ENCODE assay signal across 8 mouse cellular contexts in the genomic region with DNA sequence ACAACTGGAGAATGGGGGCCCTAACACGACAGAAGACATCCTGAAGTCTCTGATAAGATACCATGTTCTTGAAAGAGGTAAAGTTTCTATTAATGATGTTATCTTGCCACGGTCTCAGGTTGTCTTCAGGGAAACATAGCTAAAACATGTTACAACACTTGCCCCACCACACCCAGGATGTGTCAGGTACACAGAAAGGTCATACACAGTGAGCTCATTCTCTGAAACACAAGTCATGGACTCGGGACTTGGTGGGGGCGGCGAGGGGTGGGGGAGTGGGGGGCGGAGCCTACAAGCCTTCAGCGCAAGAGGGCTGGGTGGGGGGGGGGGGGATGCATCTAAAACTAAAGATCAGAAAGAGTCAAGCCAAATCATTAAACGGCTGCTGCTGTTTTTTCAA. TPM values are rescaled to one million over a fixed set of nuclear protein-coding genes. Genes with fewer than 3 reads are reported as not detected.
A peak's percentile ranks its signal among the peaks of the same experiment; 100 is the strongest.
DNase-seq lines count a peak whose midpoint lies in the region; ATAC-seq lines count a peak whose summit lies in the region.

No protein-coding gene starts in this region.

- intact Hi-C loops in left cerebral cortex, postnatal 14 days (cut with DNase I): no loop called here

- H3K27me3 ChIP-seq in embryonic facial prominence, embryonic 14.5 days (replicated peaks; ENCODE audit: control insufficient read depth, insufficient read depth, low read length): no peaks in the 10 kb centered on the region
- H3K27me3 ChIP-seq in hindbrain, embryonic 14.5 days (ENCODE audit: control insufficient read depth, insufficient read depth, low read length): no peaks in the 10 kb centered on the region
- H3K27me3 ChIP-seq in lung, embryonic 16.5 days (ENCODE audit: control insufficient read depth, insufficient read depth, low read depth, low read length): no peaks in the 10 kb centered on the region
- no peaks in the 10 kb centered on the region for H3K27me3 ChIP-seq in stomach, embryonic 14.5 days (ENCODE audit: control insufficient read depth, insufficient read depth, low read length)

- peak overlapping the region; percentile 54 for H3K4me3 ChIP-seq in embryonic facial prominence, embryonic 14.5 days (ENCODE audit: low read depth, low read length)
- H3K4me3 ChIP-seq in hindbrain, embryonic 14.5 days (replicated peaks; ENCODE audit: low read length): peak overlapping the region; percentile 36
- H3K4me3 ChIP-seq in lung, embryonic 16.5 days (ENCODE audit: low read length): peak overlapping the region; percentile 63
- peak overlapping the region; percentile 51 for H3K4me3 ChIP-seq in stomach, embryonic 14.5 days (ENCODE audit: low read depth, low read length)

- no peaks in the 10 kb centered on the region; the same call in 1 of the 2 replicates for H3K4me1 ChIP-seq in embryonic facial prominence, embryonic 14.5 days (ENCODE audit: control insufficient read depth, insufficient read depth, low read length)
- peaks cover 7% of the 10 kb centered on the region; the same call in 1 of the 2 replicates for H3K4me1 ChIP-seq in hindbrain, embryonic 14.5 days (replicated peaks; ENCODE audit: control insufficient read depth, insufficient read depth, low read length)
- H3K4me1 ChIP-seq in lung, embryonic 16.5 days (replicated peaks; ENCODE audit: control insufficient read depth, insufficient read depth, low read length): peaks cover 3% of the 10 kb centered on the region; the same call in 1 of the 2 replicates
- H3K4me1 ChIP-seq in stomach, embryonic 14.5 days (ENCODE audit: control insufficient read depth, insufficient read depth, low read length): no peaks in the 10 kb centered on the region

- H3K36me3 ChIP-seq in embryonic facial prominence, embryonic 14.5 days (ENCODE audit: control insufficient read depth, insufficient read depth, low read length): no peaks in the 10 kb centered on the region
- H3K36me3 ChIP-seq in hindbrain, embryonic 14.5 days (replicated peaks; ENCODE audit: control insufficient read depth, insufficient read depth): no peaks in the 10 kb centered on the region
- H3K36me3 ChIP-seq in lung, embryonic 16.5 days (ENCODE audit: control insufficient read depth, insufficient read depth, low read length): no peaks in the 10 kb centered on the region
- H3K36me3 ChIP-seq in stomach, embryonic 14.5 days (ENCODE audit: control insufficient read depth, insufficient read depth, low read length): no peaks in the 10 kb centered on the region

- WGBS in embryonic facial prominence, embryonic 14.5 days: 10% methylated on average over 8 of the region's 8 CpGs
- 13% methylated on average over 7 of the region's 8 CpGs for WGBS in hindbrain, embryonic 14.5 days
- 2% methylated on average over 8 of the region's 8 CpGs for WGBS in lung, embryonic 16.5 days
- WGBS in stomach, embryonic 14.5 days: 5% methylated on average over 8 of the region's 8 CpGs

- peak overlapping the region; percentile 64 for H3K4me2 ChIP-seq in embryonic facial prominence, embryonic 14.5 days (ENCODE audit: low read depth, low read length)
- H3K4me2 ChIP-seq in hindbrain, embryonic 14.5 days (replicated peaks): peak overlapping the region; percentile 66
- H3K4me2 ChIP-seq in lung, embryonic 16.5 days (ENCODE audit: low read depth, low read length): peak overlapping the region; percentile 74
- peak overlapping the region; percentile 64 for H3K4me2 ChIP-seq in stomach, embryonic 14.5 days (replicated peaks; ENCODE audit: low read depth, low read length)

- peak overlapping the region; percentile 63 for H3K9ac ChIP-seq in embryonic facial prominence, embryonic 14.5 days (ENCODE audit: low read depth, low read length)
- peak overlapping the region; percentile 54; the same call in 1 of the 2 replicates for H3K9ac ChIP-seq in hindbrain, embryonic 14.5 days
- H3K9ac ChIP-seq in lung, embryonic 16.5 days (ENCODE audit: low read length): peak overlapping the region; percentile 73
- H3K9ac ChIP-seq in stomach, embryonic 14.5 days (replicated peaks; ENCODE audit: low read depth, low read length): peak overlapping the region; percentile 55

- ATAC-seq in embryonic facial prominence, embryonic 14.5 days (ENCODE audit: low read depth): peak; percentile 34
- no peak for ATAC-seq in hindbrain, embryonic 14.5 days (ENCODE audit: low FRiP score)
- ATAC-seq in lung, embryonic 16.5 days (ENCODE audit: low read depth): peak; percentile 42; the same call in 1 of the 2 replicates
- peak; percentile 65 for ATAC-seq in stomach, embryonic 14.5 days (ENCODE audit: insufficient number of reproducible peaks, insufficient read depth, low FRiP score, low read depth)

- no peaks in the 10 kb centered on the region for H3K9me3 ChIP-seq in embryonic facial prominence, embryonic 14.5 days (ENCODE audit: control insufficient read depth, low read length)
- no peaks in the 10 kb centered on the region for H3K9me3 ChIP-seq in hindbrain, embryonic 14.5 days (ENCODE audit: control insufficient read depth, low read length)
- no peaks in the 10 kb centered on the region for H3K9me3 ChIP-seq in lung, embryonic 16.5 days (ENCODE audit: control insufficient read depth, low read length)
- no peaks in the 10 kb centered on the region for H3K9me3 ChIP-seq in stomach, embryonic 14.5 days (ENCODE audit: control insufficient read depth, low read depth, low read length)

- peak overlapping the region; percentile 91 for H3K27ac ChIP-seq in embryonic facial prominence, embryonic 14.5 days (replicated peaks; ENCODE audit: low read depth, low read length)
- H3K27ac ChIP-seq in hindbrain, embryonic 14.5 days: no peak overlapping the region
- H3K27ac ChIP-seq in lung, embryonic 16.5 days (ENCODE audit: low read length): peak overlapping the region; percentile 93
- peak overlapping the region; percentile 91 for H3K27ac ChIP-seq in stomach, embryonic 14.5 days (ENCODE audit: low read length)

- DNase-seq in urinary bladder, postnatal 36 days (ENCODE audit: low spot score in 2 of 2): peak; percentile 20 to 30
- DNase-seq in urinary bladder, postnatal 4 days (ENCODE audit: low spot score in 2 of 2): no peak
- peak; percentile 51 for DNase-seq in embryonic facial prominence, embryonic 14.5 days (ENCODE audit: low spot score)
- DNase-seq in hindbrain, embryonic 14.5 days (ENCODE audit: low spot score): no peak
- DNase-seq in left cerebral cortex, postnatal 14 days (ENCODE audit: low spot score in 2 of 2): no peak
- DNase-seq in adrenal gland, postnatal 36 days: no peak

RNA-seq across cellular contexts. Expression of a gene that starts 38.7 kb away (rescaled TPM):
- polyA plus RNA-seq in embryonic facial prominence, embryonic 14.5 days (2014; fragmentation: Nextera tagmentation; extraction: Ambion mirVana): 42.5 and 47.9 TPM in 2 replicates
- 8.0 and 9.3 TPM in 2 replicates for polyA plus RNA-seq in hindbrain, embryonic 14.5 days (2014; fragmentation: Nextera tagmentation; extraction: Ambion mirVana)
- polyA plus RNA-seq in lung, embryonic 16.5 days (2015; fragmentation: Nextera tagmentation; extraction: Ambion mirVana): 47.1 and 47.8 TPM in 2 replicates
- polyA plus RNA-seq in stomach, embryonic 14.5 days (2014; fragmentation: Nextera tagmentation; extraction: Ambion mirVana): 38.9 and 42.5 TPM in 2 replicates
- 1 to 10 TPM; 7.0 to 7.1 TPM for total RNA-seq in left cerebral cortex, postnatal 14 days (2021)
- 10 to 100 TPM; 68.6 to 73.7 TPM for total RNA-seq in adrenal gland, postnatal 36 days (2021)

Comparison
In these comparisons a context has a peak if more than half of its experiments do, and no peak if none do; other contexts are left out.
1. DNase-seq: peak in urinary bladder, postnatal 36 days (2 of 2) and embryonic facial prominence, embryonic 14.5 days (single experiment); none in urinary bladder, postnatal 4 days (0 of 2), hindbrain, embryonic 14.5 days (single experiment), left cerebral cortex, postnatal 14 days (0 of 2) and adrenal gland, postnatal 36 days (0 of 2).
2. Peak in every context shown above with its lines, with median percentiles within 50 percentile points of each other: H3K4me2 ChIP-seq, H3K4me3 ChIP-seq and H3K9ac ChIP-seq.